Mouse (Mus musculus): ENCODE results near the gene Ascc1. TPM values are rescaled to one million over a fixed set of nuclear protein-coding genes. Genes with fewer than 3 reads are reported as not detected.

The Ascc1 gene
- polyA plus RNA-seq, 1 experiment from 2014 or later: 45.2 TPM

- no peak for DNase-seq (ENCODE audit: low spot score)
- H3K36me3 ChIP-seq (ENCODE audit: control insufficient read depth, insufficient read depth, low read length): no peaks in the 10 kb centered on the region
- peak overlapping the region; percentile 36; the same call in 1 of the 2 replicates for H3K27ac ChIP-seq (replicated peaks; ENCODE audit: low read depth, low read length)
- peaks cover 22% of the 10 kb centered on the region for H3K4me1 ChIP-seq (ENCODE audit: control insufficient read depth, insufficient read depth, low read length)
- H3K4me3 ChIP-seq (ENCODE audit: low read depth, low read length): no peak overlapping the region
- 0 out of 2 replicates have a peak overlapping the region, but pooled peaks have one; percentile 22 for H3K9ac ChIP-seq (ENCODE audit: low read length)
- WGBS: 77% methylated on average over 3 of the region's 3 CpGs
- no peak for ATAC-seq (ENCODE audit: insufficient number of reproducible peaks, low FRiP score, low TSS enrichment, low read depth)
- no peak overlapping the region for H3K4me2 ChIP-seq (ENCODE audit: low read depth, severe bottlenecking)
- no peaks in the 10 kb centered on the region for H3K9me3 ChIP-seq (ENCODE audit: control insufficient read depth, low read length)
- no peaks in the 10 kb centered on the region for H3K27me3 ChIP-seq (ENCODE audit: control insufficient read depth, insufficient read depth, low read length)
These were observed 77.6 kb downstream of the Ascc1 start for GRCm38 (mm10) chr10:60080171-60080570.

- Histone ChIP-seq H3K9me3 (ENCODE audit: control insufficient read depth, low read length) (no peaks in the 10 kb centered on the region), H3K36me3 (ENCODE audit: control insufficient read depth, insufficient read depth, low read length) (no peaks in the 10 kb centered on the region), H3K4me2 (ENCODE audit: low read depth, severe bottlenecking) (no peak overlapping the region), H3K4me1 (ENCODE audit: control insufficient read depth, insufficient read depth, low read length) (peaks cover 22% of the 10 kb centered on the region), H3K4me3 (ENCODE audit: low read depth, low read length) (no peak overlapping the region), H3K27me3 (ENCODE audit: control insufficient read depth, insufficient read depth, low read length) (no peaks in the 10 kb centered on the region), H3K9ac (ENCODE audit: low read length) (peak overlapping the region; percentile 30; the same call in 1 of the 2 replicates), H3K27ac (replicated peaks; ENCODE audit: low read depth, low read length) (peak overlapping the region; percentile 77)
- DNase-seq (ENCODE audit: low spot score) (peak; percentile 27), ATAC-seq (ENCODE audit: insufficient number of reproducible peaks, low FRiP score, low TSS enrichment, low read depth) (no peak)
- 21% methylated on average over 5 of the region's 5 CpGs for WGBS
These were observed 78.0 kb downstream of the Ascc1 start for GRCm38 (mm10) chr10:60080601-60080981.

- ATAC-seq (ENCODE audit: insufficient number of reproducible peaks, low FRiP score, low TSS enrichment, low read depth): no peak
- Histone ChIP-seq H3K9ac (ENCODE audit: low read length) (peak overlapping the region; percentile 30; the same call in 1 of the 2 replicates), H3K27me3 (ENCODE audit: control insufficient read depth, insufficient read depth, low read length) (no peaks in the 10 kb centered on the region), H3K36me3 (ENCODE audit: control insufficient read depth, insufficient read depth, low read length) (no peaks in the 10 kb centered on the region), H3K4me1 (ENCODE audit: control insufficient read depth, insufficient read depth, low read length) (peaks cover 22% of the 10 kb centered on the region), H3K4me2 (ENCODE audit: low read depth, severe bottlenecking) (0 out of 2 replicates have a peak overlapping the region, but pooled peaks have one; percentile 7), H3K27ac (replicated peaks; ENCODE audit: low read depth, low read length) (peak overlapping the region; percentile 77), H3K4me3 (ENCODE audit: low read depth, low read length) (no peak overlapping the region), H3K9me3 (ENCODE audit: control insufficient read depth, low read length) (no peaks in the 10 kb centered on the region)
- DNase-seq (ENCODE audit: low spot score): peak; percentile 50
- 47% methylated on average over 21 of the region's 21 CpGs for WGBS
These were observed 78.6 kb downstream of the Ascc1 start for GRCm38 (mm10) chr10:60080982-60081825.

GRCm38 (mm10) chr10:60081905-60082304 lies 79.3 kb downstream of the Ascc1 start:
- Histone ChIP-seq H3K4me1 (ENCODE audit: control insufficient read depth, insufficient read depth, low read length) (peaks cover 22% of the 10 kb centered on the region), H3K4me2 (ENCODE audit: low read depth, severe bottlenecking) (no peak overlapping the region), H3K4me3 (ENCODE audit: low read depth, low read length) (no peak overlapping the region), H3K27ac (replicated peaks; ENCODE audit: low read depth, low read length) (no peak overlapping the region; the same call in 1 of the 2 replicates), H3K27me3 (ENCODE audit: control insufficient read depth, insufficient read depth, low read length) (no peaks in the 10 kb centered on the region), H3K9me3 (ENCODE audit: control insufficient read depth, low read length) (no peaks in the 10 kb centered on the region), H3K9ac (ENCODE audit: low read length) (no peak overlapping the region), H3K36me3 (ENCODE audit: control insufficient read depth, insufficient read depth, low read length) (no peaks in the 10 kb centered on the region)
- DNase-seq (ENCODE audit: low spot score) (no peak), ATAC-seq (ENCODE audit: insufficient number of reproducible peaks, low FRiP score, low TSS enrichment, low read depth) (no peak)
- 82% methylated on average over 5 of the region's 5 CpGs for WGBS

- H3K9me3 ChIP-seq (ENCODE audit: control insufficient read depth, low read length): no peaks in the 10 kb centered on the region
- no peak overlapping the region for H3K9ac ChIP-seq (ENCODE audit: low read length)
- no peak overlapping the region for H3K27ac ChIP-seq (replicated peaks; ENCODE audit: low read depth, low read length)
- 85% methylated on average over 4 of the region's 4 CpGs for WGBS
- H3K4me2 ChIP-seq (ENCODE audit: low read depth, severe bottlenecking): no peak overlapping the region
- ATAC-seq (ENCODE audit: insufficient number of reproducible peaks, low FRiP score, low TSS enrichment, low read depth) (no peak), DNase-seq (ENCODE audit: low spot score) (no peak)
- no peaks in the 10 kb centered on the region for H3K36me3 ChIP-seq (ENCODE audit: control insufficient read depth, insufficient read depth, low read length)
- H3K4me1 ChIP-seq (ENCODE audit: control insufficient read depth, insufficient read depth, low read length): peaks cover 22% of the 10 kb centered on the region
- no peak overlapping the region for H3K4me3 ChIP-seq (ENCODE audit: low read depth, low read length)
- H3K27me3 ChIP-seq (ENCODE audit: control insufficient read depth, insufficient read depth, low read length): no peaks in the 10 kb centered on the region
These were observed 81.5 kb downstream of the Ascc1 start for GRCm38 (mm10) chr10:60084065-60084464.

GRCm38 (mm10) chr10:60092311-60092710 lies 89.7 kb downstream of the Ascc1 start:
- no peak overlapping the region for H3K4me3 ChIP-seq (ENCODE audit: low read depth, low read length)
- H3K4me1 ChIP-seq (ENCODE audit: control insufficient read depth, insufficient read depth, low read length): no peaks in the 10 kb centered on the region
- no peak overlapping the region for H3K27ac ChIP-seq (replicated peaks; ENCODE audit: low read depth, low read length)
- DNase-seq (ENCODE audit: low spot score): no peak
- ATAC-seq (ENCODE audit: insufficient number of reproducible peaks, low FRiP score, low TSS enrichment, low read depth): no peak
- 84% methylated on average over 2 of the region's 2 CpGs for WGBS
- H3K9ac ChIP-seq (ENCODE audit: low read length): no peak overlapping the region
- no peaks in the 10 kb centered on the region for H3K27me3 ChIP-seq (ENCODE audit: control insufficient read depth, insufficient read depth, low read length)
- H3K4me2 ChIP-seq (ENCODE audit: low read depth, severe bottlenecking): no peak overlapping the region
- no peaks in the 10 kb centered on the region for H3K36me3 ChIP-seq (ENCODE audit: control insufficient read depth, insufficient read depth, low read length)
- no peaks in the 10 kb centered on the region for H3K9me3 ChIP-seq (ENCODE audit: control insufficient read depth, low read length)

GRCm38 (mm10) chr10:60093751-60094150 lies 91.1 kb downstream of the Ascc1 start:
- Histone ChIP-seq H3K4me3 (ENCODE audit: low read depth, low read length) (no peak overlapping the region), H3K9ac (ENCODE audit: low read length) (no peak overlapping the region)
- ATAC-seq (ENCODE audit: insufficient number of reproducible peaks, low FRiP score, low TSS enrichment, low read depth): no peak

GRCm38 (mm10) chr10:60095558-60095957 lies 93.0 kb downstream of the Ascc1 start:
- no peaks in the 10 kb centered on the region for H3K27me3 ChIP-seq (ENCODE audit: control insufficient read depth, insufficient read depth, low read length)
- H3K27ac ChIP-seq (replicated peaks; ENCODE audit: low read depth, low read length): no peak overlapping the region
- H3K4me2 ChIP-seq (ENCODE audit: low read depth, severe bottlenecking): no peak overlapping the region
- WGBS: 94% methylated on average over 2 of the region's 2 CpGs
- no peaks in the 10 kb centered on the region for H3K9me3 ChIP-seq (ENCODE audit: control insufficient read depth, low read length)
- DNase-seq (ENCODE audit: low spot score) (no peak), ATAC-seq (ENCODE audit: insufficient number of reproducible peaks, low FRiP score, low TSS enrichment, low read depth) (no peak)
- H3K36me3 ChIP-seq (ENCODE audit: control insufficient read depth, insufficient read depth, low read length): no peaks in the 10 kb centered on the region
- no peak overlapping the region for H3K4me3 ChIP-seq (ENCODE audit: low read depth, low read length)
- no peak overlapping the region for H3K9ac ChIP-seq (ENCODE audit: low read length)
- no peaks in the 10 kb centered on the region for H3K4me1 ChIP-seq (ENCODE audit: control insufficient read depth, insufficient read depth, low read length)

More at GRCm38 (mm10) chr10:60093751-60094150, 91.1 kb downstream of the Ascc1 start:
- Histone ChIP-seq H3K36me3 (ENCODE audit: control insufficient read depth, insufficient read depth, low read length) (no peaks in the 10 kb centered on the region), H3K4me1 (ENCODE audit: control insufficient read depth, insufficient read depth, low read length) (no peaks in the 10 kb centered on the region), H3K27me3 (ENCODE audit: control insufficient read depth, insufficient read depth, low read length) (no peaks in the 10 kb centered on the region), H3K4me2 (ENCODE audit: low read depth, severe bottlenecking) (no peak overlapping the region), H3K27ac (replicated peaks; ENCODE audit: low read depth, low read length) (no peak overlapping the region), H3K9me3 (ENCODE audit: control insufficient read depth, low read length) (no peaks in the 10 kb centered on the region)
- WGBS: 89% methylated on average over 2 of the region's 2 CpGs
- no peak for DNase-seq (ENCODE audit: low spot score)
